Mouse (Mus musculus) forebrain, embryonic 14.5 days (tissue): ENCODE measurements around the gene Osbpl6. TPM values are rescaled to one million over a fixed set of nuclear protein-coding genes. Genes with fewer than 3 reads are reported as not detected.

Source experiments
- ATAC-seq: fragments of 200-750 bp; cut with Nextera tagmentation; 2 replicates; pipeline ENCODE4 v1.8.0; 2017; ENCODE audit warnings: mild to moderate bottlenecking, moderate library complexity
- DNase-seq: peaks from one replicate; pipeline ENCODE4 v3.0.0-alpha.2; 2015; ENCODE audit warnings: low spot score
- H3K27ac ChIP-seq: fragments of 300-500 bp; sonication (generic); 2 replicates; pipeline ENCODE4 v1.5.1; 2014; ENCODE audit warnings: low read depth, mild to moderate bottlenecking, control low read depth, low read length, moderate library complexity
- H3K27me3 ChIP-seq: fragments of 300-500 bp; sonication (generic); replicated peaks from 2 replicates; pipeline ENCODE4 v1.6.1; 2014; ENCODE audit warnings: low read length, control low read depth, mixed read lengths; ENCODE audit not compliant: control insufficient read depth, insufficient read depth
- H3K36me3 ChIP-seq: fragments of 300-500 bp; sonication (generic); 2 replicates; pipeline ENCODE4 v1.6.1; 2014; ENCODE audit warnings: low read length, control low read depth; ENCODE audit not compliant: control insufficient read depth, insufficient read depth
- H3K4me1 ChIP-seq: fragments of 300-500 bp; sonication (generic); 2 replicates; pipeline ENCODE4 v1.6.1; 2014; ENCODE audit warnings: antibody characterized with exemption, low read length, control low read depth; ENCODE audit not compliant: control insufficient read depth, insufficient read depth
- H3K4me2 ChIP-seq: fragments of 300-500 bp; sonication (generic); 2 replicates; pipeline ENCODE4 v1.6.1; 2014; ENCODE audit warnings: mild to moderate bottlenecking, control low read depth, low read length
- H3K4me3 ChIP-seq: fragments of 300-500 bp; sonication (generic); 2 replicates; pipeline ENCODE4 v1.5.1; 2014; ENCODE audit warnings: low read depth, low read length, control low read depth
- H3K9ac ChIP-seq: fragments of 300-500 bp; sonication (generic); 2 replicates; pipeline ENCODE4 v1.6.1; 2014; ENCODE audit warnings: mild to moderate bottlenecking, low read length, control low read depth, moderate library complexity
- H3K9me3 ChIP-seq: fragments of 300-500 bp; sonication (generic); replicated peaks from 2 replicates; pipeline ENCODE4 v1.6.1; 2016; ENCODE audit warnings: low read length, control low read depth, mixed read lengths; ENCODE audit not compliant: control insufficient read depth
- WGBS: fragments of 180-500 bp; shearing (Covaris S2); extraction: QIAGEN DNeasy Blood & Tissue Kit; methylation state at CpG from one replicate; pipeline ENCODE4 v1.1.7; 2014; 5-methylcytosine and 5-hydroxymethylcytosine counted together
- polyA plus RNA-seq: library from polyadenylated mRNA; unstranded; fragments of >200 nt; fragmentation: Nextera tagmentation; extraction: Ambion mirVana; gene quantifications from 2 replicates; pipeline ENCODE4 v1.2.1, GENCODE M21; 2014

Gene Osbpl6
- polyA plus RNA-seq, 1 experiment from 2014 or later = 12.1 TPM

DNA sequence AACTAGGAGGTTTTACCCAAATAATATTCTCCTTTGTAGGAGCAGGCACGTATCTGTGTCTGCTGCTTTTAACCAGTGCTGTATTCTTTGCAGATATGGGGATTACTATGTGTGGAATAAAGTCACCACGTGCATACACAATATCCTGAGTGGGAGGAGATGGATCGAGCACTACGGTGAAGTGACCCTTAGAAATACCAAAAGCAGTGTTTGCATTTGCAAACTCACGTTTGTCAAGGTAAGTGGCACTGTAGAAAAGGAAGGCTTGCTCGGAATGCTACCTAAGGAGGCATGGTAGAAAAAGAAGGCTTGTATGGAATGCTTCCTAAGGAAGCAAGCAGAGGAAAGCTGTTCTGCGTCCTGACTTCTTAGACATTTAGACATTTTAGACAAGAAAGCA lies 183.9 kb downstream of the Osbpl6 start:
- Histone ChIP-seq H3K27me3 (no peaks in the 10 kb centered on the region), H3K9ac (no peak overlapping the region), H3K9me3 (no peaks in the 10 kb centered on the region), H3K4me3 (no peak overlapping the region), H3K36me3 (peaks cover 4% of the 10 kb centered on the region; the same call in 1 of the 2 replicates), H3K27ac (no peak overlapping the region), H3K4me2 (no peak overlapping the region), H3K4me1 (no peaks in the 10 kb centered on the region)
- DNase-seq (no peak), ATAC-seq (no peak)
- WGBS = 92% methylated on average over 7 of the region's 7 CpGs

DNA sequence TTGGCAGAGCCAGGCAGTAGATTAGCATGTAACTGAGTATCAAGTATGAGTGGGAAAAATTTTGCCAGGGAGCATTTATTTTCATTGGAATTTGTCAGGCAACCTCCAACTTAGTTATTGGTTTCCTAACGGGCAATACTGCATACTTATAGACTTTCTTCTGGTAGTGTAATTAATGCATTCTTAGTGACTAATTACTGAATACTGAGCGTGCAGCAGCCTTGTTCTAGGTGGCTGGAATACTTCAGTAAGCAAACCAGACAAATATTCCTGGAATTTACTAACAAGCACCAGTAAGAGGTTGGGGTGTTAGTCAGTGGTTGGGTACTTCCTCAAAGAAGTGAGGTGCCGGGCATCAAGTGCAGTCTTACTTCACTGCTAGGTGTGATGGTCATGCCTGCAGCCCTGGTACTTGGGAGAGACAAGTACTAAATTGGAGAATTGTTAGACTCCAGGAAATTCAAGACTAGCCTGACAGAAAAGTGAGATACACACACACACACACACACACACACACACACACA lies 186.2 kb downstream of the Osbpl6 start:
- no peaks in the 10 kb centered on the region for H3K9me3 ChIP-seq
- no peak overlapping the region for H3K4me3 ChIP-seq
- H3K27me3 ChIP-seq = no peaks in the 10 kb centered on the region
- WGBS = 36% methylated on average over 3 of the region's 3 CpGs
- no peak overlapping the region for H3K9ac ChIP-seq
- H3K27ac ChIP-seq = no peak overlapping the region
- ATAC-seq (no peak), DNase-seq (no peak)
- no peak overlapping the region for H3K4me2 ChIP-seq
- no peaks in the 10 kb centered on the region for H3K4me1 ChIP-seq
- peaks cover 7% of the 10 kb centered on the region for H3K36me3 ChIP-seq

DNA sequence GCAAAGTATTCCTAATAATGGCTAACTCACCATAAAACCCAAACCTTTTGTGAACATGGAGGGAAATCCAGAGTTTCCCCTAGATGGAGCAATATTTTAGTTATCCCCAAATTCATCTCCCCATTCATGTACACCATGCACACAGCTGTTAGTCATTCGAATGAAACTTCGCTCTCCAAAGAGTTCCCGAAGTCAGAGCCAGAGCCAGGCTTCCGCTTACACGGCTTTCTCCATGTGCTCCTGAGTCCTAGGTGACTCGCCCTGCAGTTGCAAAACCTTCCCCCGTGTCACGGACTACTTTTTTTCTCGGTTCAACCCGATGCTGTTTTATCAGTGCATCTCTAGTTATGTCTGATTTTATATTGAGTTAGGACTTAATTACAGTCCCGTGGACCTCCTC lies 191.2 kb downstream of the Osbpl6 start:
- Histone ChIP-seq H3K4me3 (no peak overlapping the region), H3K9ac (no peak overlapping the region), H3K27ac (no peak overlapping the region)

DNA sequence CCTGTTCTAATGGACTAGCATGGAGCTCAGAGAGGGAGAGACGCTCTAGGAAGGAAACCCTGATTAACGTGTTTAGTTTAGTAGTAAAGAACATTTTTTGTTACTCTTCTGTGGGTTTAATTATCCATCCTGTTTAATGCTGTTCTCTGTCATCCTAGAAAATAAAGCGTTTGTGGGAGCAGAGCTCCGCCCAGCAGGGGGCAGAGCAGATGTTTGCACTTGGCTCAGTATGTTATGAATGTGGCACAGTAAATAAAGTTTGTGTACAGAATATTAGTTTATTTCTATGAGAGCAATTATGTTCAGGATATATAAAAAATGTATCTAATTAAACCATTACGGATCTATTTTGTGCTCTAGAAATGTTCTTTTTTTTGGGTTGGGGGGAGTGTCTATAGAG lies 192.9 kb downstream of the Osbpl6 start:
- H3K27ac ChIP-seq = no peak overlapping the region
- no peak overlapping the region for H3K4me2 ChIP-seq
- peak; percentile 25 for DNase-seq
- H3K9me3 ChIP-seq = no peaks in the 10 kb centered on the region
- no peak overlapping the region for H3K9ac ChIP-seq
- H3K27me3 ChIP-seq = no peaks in the 10 kb centered on the region
- no peak overlapping the region for H3K4me3 ChIP-seq
- H3K36me3 ChIP-seq = peaks cover 3% of the 10 kb centered on the region; the same call in 1 of the 2 replicates
- no peaks in the 10 kb centered on the region for H3K4me1 ChIP-seq
- WGBS = 54% methylated on average over 5 of the region's 5 CpGs
- ATAC-seq = no peak

More for the DNA sequence above, 191.2 kb downstream of the Osbpl6 start:
- no peak overlapping the region for H3K4me2 ChIP-seq
- H3K9me3 ChIP-seq = no peaks in the 10 kb centered on the region
- H3K27me3 ChIP-seq = no peaks in the 10 kb centered on the region
- H3K4me1 ChIP-seq = no peaks in the 10 kb centered on the region
- ATAC-seq = no peak
- H3K36me3 ChIP-seq = peaks cover 3% of the 10 kb centered on the region
- DNase-seq = no peak
- WGBS = 86% methylated on average over 11 of the region's 11 CpGs

DNA sequence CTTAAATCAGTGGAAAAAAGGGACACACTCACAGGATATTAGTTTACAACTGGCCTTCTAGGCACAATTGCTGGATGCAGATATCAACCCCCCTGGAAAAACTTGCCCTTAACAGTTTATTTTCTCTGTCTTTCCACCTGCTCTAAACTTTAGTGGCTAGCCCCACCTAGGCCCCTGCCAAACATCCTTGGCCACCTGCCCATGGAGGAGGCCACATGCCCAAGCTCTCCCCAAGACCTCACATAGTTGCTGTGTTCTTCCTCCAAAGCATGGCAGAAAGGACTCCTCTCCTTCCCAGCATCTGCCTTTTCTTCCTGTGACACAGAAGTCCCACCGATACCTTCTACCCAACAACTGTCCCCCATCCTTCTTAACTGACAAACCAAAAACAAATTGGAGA lies 195.9 kb downstream of the Osbpl6 start:
- WGBS = 88% methylated on average over 1 of the region's 1 CpGs
- Histone ChIP-seq H3K4me1 (no peaks in the 10 kb centered on the region), H3K4me3 (no peak overlapping the region), H3K4me2 (no peak overlapping the region), H3K27ac (no peak overlapping the region), H3K9me3 (no peaks in the 10 kb centered on the region), H3K36me3 (no peaks in the 10 kb centered on the region), H3K9ac (no peak overlapping the region), H3K27me3 (no peaks in the 10 kb centered on the region)
- no peak for ATAC-seq
- no peak for DNase-seq

DNA sequence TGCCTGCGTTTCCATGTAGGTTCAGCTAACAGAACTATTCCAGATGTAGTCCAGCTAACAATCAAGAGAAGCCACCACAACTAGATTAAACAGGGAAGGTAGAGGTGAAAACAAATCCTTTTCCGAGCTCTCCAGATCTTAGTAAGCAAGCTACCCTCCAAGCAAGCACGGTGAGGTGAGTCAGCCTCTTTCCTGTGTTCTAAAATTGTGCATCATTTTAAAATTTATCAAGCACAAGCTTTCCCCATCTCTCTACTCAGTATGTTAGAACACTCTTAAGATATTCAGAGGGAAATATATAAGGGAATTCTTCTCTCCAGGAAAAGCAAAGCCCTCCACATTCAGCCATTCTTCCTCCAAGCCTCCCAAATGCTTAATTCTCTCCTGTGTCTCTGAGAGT lies 200.4 kb downstream of the Osbpl6 start:
- H3K9ac ChIP-seq = no peak overlapping the region
- no peak overlapping the region for H3K4me2 ChIP-seq
- DNase-seq (no peak), ATAC-seq (no peak)
- H3K36me3 ChIP-seq = no peaks in the 10 kb centered on the region
- H3K4me3 ChIP-seq = no peak overlapping the region
- 91% methylated on average over 3 of the region's 3 CpGs for WGBS
- H3K4me1 ChIP-seq = no peaks in the 10 kb centered on the region
- no peaks in the 10 kb centered on the region for H3K27me3 ChIP-seq
- H3K9me3 ChIP-seq = no peaks in the 10 kb centered on the region
- H3K27ac ChIP-seq = no peak overlapping the region

DNA sequence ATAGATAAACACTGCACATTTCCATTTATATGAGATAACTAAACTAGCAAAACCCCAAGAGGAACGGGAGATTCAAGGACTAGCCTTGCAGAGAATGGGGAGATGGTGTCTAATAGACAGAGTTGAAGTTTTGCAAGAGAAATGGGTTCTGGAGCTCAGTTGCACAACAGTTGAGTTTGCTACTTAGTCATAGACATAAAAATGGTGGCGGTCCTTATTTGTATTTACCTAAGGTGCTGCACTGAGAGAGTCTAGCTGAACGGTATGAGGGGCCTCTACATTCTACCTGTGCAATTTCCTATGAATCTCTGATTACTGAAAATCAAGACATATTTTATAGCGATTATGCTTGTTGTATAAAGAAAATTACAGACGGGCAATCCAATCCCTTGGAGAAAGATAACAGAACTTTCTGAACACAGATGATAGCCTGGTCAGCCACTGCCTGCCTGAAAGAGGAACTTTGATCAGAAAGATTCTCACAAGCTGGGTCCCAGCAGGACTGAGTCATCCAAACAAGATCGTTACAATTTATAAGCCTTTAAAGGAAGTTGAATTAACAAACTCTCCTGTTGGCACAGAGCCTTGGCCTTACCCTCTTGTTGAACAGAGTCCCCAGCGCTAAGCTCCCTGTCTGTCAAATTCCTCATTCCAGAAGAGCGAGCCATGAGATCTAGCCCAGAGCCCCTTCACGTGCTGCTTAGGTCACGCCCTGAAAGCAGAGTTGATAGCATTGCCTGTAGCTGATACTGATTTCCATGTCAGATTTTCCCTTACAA lies 204.2 kb downstream of the Osbpl6 start:
- Histone ChIP-seq H3K4me3 (no peak overlapping the region), H3K36me3 (no peaks in the 10 kb centered on the region), H3K27me3 (no peaks in the 10 kb centered on the region), H3K4me1 (no peaks in the 10 kb centered on the region), H3K4me2 (no peak overlapping the region), H3K9me3 (no peaks in the 10 kb centered on the region), H3K9ac (no peak overlapping the region), H3K27ac (no peak overlapping the region)
- ATAC-seq (no peak), DNase-seq (no peak)
- WGBS = 65% methylated on average over 10 of the region's 10 CpGs

DNA sequence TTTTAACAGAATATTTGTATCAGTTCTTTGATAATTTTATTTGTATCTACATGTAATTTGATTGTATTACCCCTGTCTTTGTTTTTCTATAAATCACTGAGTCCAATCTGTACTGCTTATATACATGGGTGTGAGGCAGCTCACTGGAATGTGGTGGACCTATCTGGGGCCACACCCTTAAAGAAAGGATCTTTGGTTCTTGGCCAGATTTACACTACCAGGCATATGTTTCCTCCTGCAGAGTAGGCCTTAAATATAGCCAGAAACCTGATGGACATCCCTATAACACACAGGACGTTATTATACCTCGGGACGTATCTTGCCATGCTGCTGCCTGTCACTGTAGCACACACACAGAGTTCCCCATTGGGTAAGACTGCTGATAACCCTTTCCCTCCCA lies 205.7 kb downstream of the Osbpl6 start:
- Histone ChIP-seq H3K36me3 (no peaks in the 10 kb centered on the region), H3K4me3 (no peak overlapping the region), H3K4me2 (no peak overlapping the region), H3K27me3 (no peaks in the 10 kb centered on the region), H3K4me1 (no peaks in the 10 kb centered on the region), H3K9ac (no peak overlapping the region), H3K9me3 (no peaks in the 10 kb centered on the region), H3K27ac (no peak overlapping the region)
- WGBS = 87% methylated on average over 3 of the region's 3 CpGs
- ATAC-seq = no peak
- no peak for DNase-seq

DNA sequence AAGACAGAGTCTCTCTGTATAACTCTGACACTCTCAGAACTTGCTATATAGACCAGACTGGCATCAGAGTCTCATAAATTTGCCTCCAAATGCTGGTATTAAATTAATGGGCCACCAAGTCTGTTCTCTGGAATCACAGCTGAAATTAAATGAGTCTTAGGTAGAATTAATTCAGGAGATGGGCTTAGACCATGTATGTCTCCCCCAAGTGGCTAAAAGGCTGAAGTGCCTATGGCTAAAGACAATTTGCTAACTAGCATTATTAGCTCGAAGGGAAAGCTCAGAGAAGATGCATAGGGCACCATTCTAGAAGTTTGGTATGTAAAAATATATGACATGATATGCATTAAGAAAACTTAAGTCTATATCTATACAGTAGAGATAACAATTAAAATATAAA lies 211.8 kb downstream of the Osbpl6 start:
- peak; percentile 87 for DNase-seq
- WGBS = 37% methylated on average over 1 of the region's 1 CpGs
- peak; percentile 57; the same call in 1 of the 2 replicates for ATAC-seq

More for the DNA sequence above, 211.8 kb downstream of the Osbpl6 start:
- no peaks in the 10 kb centered on the region for H3K4me1 ChIP-seq
- no peaks in the 10 kb centered on the region for H3K27me3 ChIP-seq
- peaks cover 5% of the 10 kb centered on the region; the same call in 1 of the 2 replicates for H3K36me3 ChIP-seq
- no peak overlapping the region for H3K27ac ChIP-seq
- H3K9me3 ChIP-seq = no peaks in the 10 kb centered on the region
- H3K4me3 ChIP-seq = no peak overlapping the region
- no peak overlapping the region for H3K4me2 ChIP-seq
- no peak overlapping the region for H3K9ac ChIP-seq
